Mouse (Mus musculus) CH12.LX (cell line): ENCODE measurements around the gene Trim80.

Experiments used
- CTCF ChIP-seq, 2 experiments: IDR thresholded peaks in 1 of 2; conservative IDR thresholded peaks in 1 of 2; 2 replicates each; pipeline ENCODE4 v1.5.1; 2011 to 2012; ENCODE audit warnings: low read depth in 2 of 2, low read length in 2 of 2, improper control_type of control experiment in 1 of 2, inconsistent platforms in 1 of 2, mild to moderate bottlenecking in 1 of 2, moderate library complexity in 1 of 2
- HCFC1 ChIP-seq: IDR thresholded peaks from 2 replicates; pipeline ENCODE4 v1.6.1; 2012; ENCODE audit warnings: low read depth, mild to moderate bottlenecking, inconsistent platforms, low read length, improper control_type of control experiment
- IRF4 ChIP-seq: IDR thresholded peaks from 2 replicates; pipeline ENCODE4 v1.6.1; 2014; ENCODE audit warnings: low read depth, mild to moderate bottlenecking, inconsistent platforms, low read length, improper control_type of control experiment
- MAFK ChIP-seq: IDR thresholded peaks from 2 replicates; pipeline ENCODE4 v1.6.1; 2011; ENCODE audit warnings: low read length, improper control_type of control experiment; ENCODE audit not compliant: insufficient replicate concordance
- MAX ChIP-seq: IDR thresholded peaks from 2 replicates; pipeline ENCODE4 v1.6.1; 2011; ENCODE audit warnings: low read length, improper control_type of control experiment
- SIN3A ChIP-seq: IDR thresholded peaks from 2 replicates; pipeline ENCODE4 v1.6.1; 2012; ENCODE audit warnings: low read length, improper control_type of control experiment, inconsistent platforms
- USF1 ChIP-seq: IDR thresholded peaks from 2 replicates; pipeline ENCODE4 v1.6.1; 2014; ENCODE audit warnings: low read depth, mild to moderate bottlenecking, inconsistent platforms, low read length, improper control_type of control experiment
- USF2 ChIP-seq: conservative IDR thresholded peaks from 2 replicates; pipeline ENCODE4 v1.6.1; 2011; ENCODE audit warnings: low read depth, low read length, improper control_type of control experiment
- ZC3H11A ChIP-seq: IDR thresholded peaks from 2 replicates; pipeline ENCODE4 v1.6.1; 2012; ENCODE audit warnings: low read depth, mild to moderate bottlenecking, inconsistent platforms, low read length, improper control_type of control experiment

DNA sequence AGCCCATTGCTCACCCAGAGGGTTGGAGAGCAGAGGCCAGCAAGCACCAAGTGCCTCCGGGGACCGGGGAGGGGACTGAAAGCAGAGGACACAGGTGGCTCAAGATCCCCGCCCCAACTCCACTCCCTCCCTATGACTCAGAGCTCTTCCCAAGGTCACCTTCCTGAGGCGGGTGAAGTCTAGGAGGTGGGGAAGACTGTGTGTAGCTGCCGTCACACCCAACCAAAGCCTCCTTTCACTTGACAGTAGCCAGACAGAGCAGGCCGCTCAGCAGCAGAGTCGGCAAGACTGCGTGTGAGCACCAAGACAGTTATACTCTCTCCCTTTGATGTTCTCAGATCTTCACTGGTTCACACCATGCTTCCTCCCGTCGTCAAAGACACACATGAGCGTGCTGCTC lies 23.1 kb downstream of the Trim80 start:
- no peak for TF ChIP-seq MAFK
- TF ChIP-seq CTCF (conservative IDR thresholded peaks at IDR 0.05 in 1 of 2, IDR thresholded peaks at IDR 0.05 in 1 of 2; ENCODE audit: low read depth in 2 of 2, low read length in 2 of 2) = no peak
- TF ChIP-seq SIN3A = no peak
- no peak for TF ChIP-seq USF2
- TF ChIP-seq ZC3H11A = no peak
- TF ChIP-seq HCFC1 = no peak
- no peak for TF ChIP-seq MAX
- TF ChIP-seq IRF4 = no peak
- no peak for TF ChIP-seq USF1
